Mouse (Mus musculus) CH12.LX (cell line): ENCODE data around the gene Slfn8. TPM values are rescaled to one million over a fixed set of nuclear protein-coding genes. Genes with fewer than 3 reads are reported as not detected.
"Not testable (repeated sequence)": the region's sequence is repeated elsewhere in the genome, so short reads cannot be mapped to it uniquely, and the experiment has no call there.

Experiments
- DNase-seq: peaks from one replicate; pipeline ENCODE4 v3.0.0-alpha.2; 2013; ENCODE audit errors: extremely low read depth
- H3K27ac ChIP-seq: 2 replicates; pipeline ENCODE4 v1.5.1; 2012; ENCODE audit warnings: low read depth, mild to moderate bottlenecking, control low read depth, moderate library complexity; ENCODE audit not compliant: insufficient read depth
- H3K27me3 ChIP-seq: replicated peaks from 2 replicates; pipeline ENCODE3; 2012; ENCODE audit warnings: inconsistent platforms
- H3K36me3 ChIP-seq, 2 experiments: replicated peaks in 1 of 2; 2 replicates each; pipeline versions ENCODE3 to v1.6.1; 2012; ENCODE audit warnings: inconsistent platforms in 1 of 2, low read length in 1 of 2, mild to moderate bottlenecking in 1 of 2, mixed read lengths in 1 of 2, moderate library complexity in 1 of 2; ENCODE audit not compliant: control insufficient read depth in 1 of 2, insufficient read depth in 1 of 2
- H3K4me1 ChIP-seq, 2 experiments: 2 replicates each; pipeline ENCODE4 v1.6.1; 2012; ENCODE audit warnings: inconsistent platforms in 1 of 2, moderate library complexity in 1 of 2; ENCODE audit not compliant: insufficient read depth in 2 of 2, control insufficient read depth in 1 of 2
- H3K4me2 ChIP-seq: 2 replicates; pipeline ENCODE4 v1.6.1; 2012; ENCODE audit warnings: low read depth, mild to moderate bottlenecking, control low read depth; ENCODE audit not compliant: poor library complexity, insufficient read depth, severe bottlenecking
- H3K4me3 ChIP-seq, 3 experiments: fragments of 150-350 bp in 1 of 3; sonication (generic) in 1 of 3; replicated peaks in 1 of 3; 2 replicates each; pipeline versions ENCODE3 to v1.5.1; 2011 to 2012; ENCODE audit warnings: low read depth in 2 of 3, low read length in 2 of 3, mild to moderate bottlenecking in 2 of 3, moderate library complexity in 2 of 3, control low read depth in 1 of 3, improper control_type of control experiment in 1 of 3, inconsistent platforms in 1 of 3, mixed read lengths in 1 of 3; ENCODE audit not compliant: poor library complexity in 1 of 3
- H3K79me2 ChIP-seq: replicated peaks from 2 replicates; pipeline ENCODE4 v1.6.1; 2012; ENCODE audit warnings: mild to moderate bottlenecking, moderate library complexity; ENCODE audit not compliant: control insufficient read depth, poor library complexity, insufficient read depth, severe bottlenecking; ENCODE audit errors: extremely low read depth
- H3K9ac ChIP-seq: 2 replicates; pipeline ENCODE4 v1.6.1; 2012; ENCODE audit warnings: low read depth, mild to moderate bottlenecking, control low read depth, moderate library complexity; ENCODE audit not compliant: insufficient read depth
- H3K9me3 ChIP-seq: replicated peaks from 2 replicates; pipeline ENCODE3; 2012; ENCODE audit warnings: low read length, inconsistent platforms, mixed read lengths
- E2F4 ChIP-seq: IDR thresholded peaks from 2 replicates; pipeline ENCODE4 v1.6.1; 2011; ENCODE audit warnings: low read depth, low read length, improper control_type of control experiment; ENCODE audit not compliant: insufficient replicate concordance
- ELF1 ChIP-seq: IDR thresholded peaks from 2 replicates; pipeline ENCODE4 v1.6.1; 2014; ENCODE audit warnings: low read depth, mild to moderate bottlenecking, inconsistent platforms, low read length, improper control_type of control experiment
- EP300 ChIP-seq: IDR thresholded peaks from 2 replicates; pipeline ENCODE4 v1.6.1; 2011; ENCODE audit warnings: low read length, improper control_type of control experiment
- JUND ChIP-seq: conservative IDR thresholded peaks from 2 replicates; pipeline ENCODE4 v1.6.1; 2011; ENCODE audit warnings: low read depth, low read length, improper control_type of control experiment
- MAZ ChIP-seq: IDR thresholded peaks from 2 replicates; pipeline ENCODE4 v1.6.1; 2012; ENCODE audit warnings: low read depth, mild to moderate bottlenecking, inconsistent platforms, low read length, improper control_type of control experiment, moderate library complexity
- MEF2A ChIP-seq: IDR thresholded peaks from 2 replicates; pipeline ENCODE4 v1.6.1; 2014; ENCODE audit warnings: low read depth, mild to moderate bottlenecking, inconsistent platforms, low read length, improper control_type of control experiment, borderline replicate concordance
- MYC ChIP-seq: IDR thresholded peaks from 2 replicates; pipeline ENCODE4 v1.6.1; 2011; ENCODE audit warnings: low read depth, mild to moderate bottlenecking, improper control_type of control experiment, low read length
- NRF1 ChIP-seq: IDR thresholded peaks from 2 replicates; pipeline ENCODE4 v1.6.1; 2014; ENCODE audit warnings: low read depth, mild to moderate bottlenecking, inconsistent platforms, low read length, improper control_type of control experiment, moderate library complexity
- PAX5 ChIP-seq: IDR thresholded peaks from 2 replicates; pipeline ENCODE4 v1.6.1; 2012; ENCODE audit warnings: low read length, inconsistent platforms, mixed read lengths
- POLR2A ChIP-seq: IDR thresholded peaks from 2 replicates; pipeline ENCODE4 v1.6.1; 2011; ENCODE audit warnings: low read depth, mild to moderate bottlenecking, improper control_type of control experiment, low read length
- POLR2AphosphoS2 ChIP-seq: IDR thresholded peaks from 2 replicates; pipeline ENCODE4 v1.6.1; 2011; ENCODE audit warnings: low read depth, low read length, improper control_type of control experiment
- RAD21 ChIP-seq: IDR thresholded peaks from 2 replicates; pipeline ENCODE4 v1.6.1; 2011; ENCODE audit warnings: low read depth, mild to moderate bottlenecking, low read length, improper control_type of control experiment, moderate library complexity
- RCOR1 ChIP-seq: conservative IDR thresholded peaks from 2 replicates; pipeline ENCODE4 v1.6.1; 2012; ENCODE audit warnings: low read depth, mild to moderate bottlenecking, inconsistent platforms, low read length, improper control_type of control experiment
- TCF12 ChIP-seq: IDR thresholded peaks from 2 replicates; pipeline ENCODE4 v1.6.1; 2014; ENCODE audit warnings: low read depth, mild to moderate bottlenecking, inconsistent platforms, low read length, improper control_type of control experiment
- USF1 ChIP-seq: IDR thresholded peaks from 2 replicates; pipeline ENCODE4 v1.6.1; 2014; ENCODE audit warnings: low read depth, mild to moderate bottlenecking, inconsistent platforms, low read length, improper control_type of control experiment
- ZC3H11A ChIP-seq: IDR thresholded peaks from 2 replicates; pipeline ENCODE4 v1.6.1; 2012; ENCODE audit warnings: low read depth, mild to moderate bottlenecking, inconsistent platforms, low read length, improper control_type of control experiment
- ZKSCAN1 ChIP-seq: IDR thresholded peaks from 2 replicates; pipeline ENCODE4 v1.6.1; 2012; ENCODE audit warnings: low read depth, inconsistent platforms, low read length, improper control_type of control experiment, borderline replicate concordance
- ZMIZ1 ChIP-seq: IDR thresholded peaks from 2 replicates; pipeline ENCODE4 v1.6.1; 2012; ENCODE audit warnings: low read depth, mild to moderate bottlenecking, inconsistent platforms, low read length, improper control_type of control experiment
- ZNF384 ChIP-seq: IDR thresholded peaks from 2 replicates; pipeline ENCODE4 v1.6.1; 2012; ENCODE audit warnings: low read depth, low read length, improper control_type of control experiment, inconsistent platforms
- dilution Hi-C: fragments of 300-500 bp; cut with MboI; formaldehyde crosslinking; loops from 2 replicates; pipeline ENCODE4 v1.14.3; 2020; ENCODE audit warnings: low sequenced_read_pairs; ENCODE audit not compliant: extremely low pct_unique_long_range_greater_than_20kb, extremely low pct_ligation_motif_present
- in situ Hi-C: fragments of 300-500 bp; cut with MboI; formaldehyde crosslinking; loops from 3 replicates; pipeline ENCODE4 v1.14.3; 2019; ENCODE audit warnings: low sequenced_read_pairs, low pct_ligation_motif_present, low pct_unique_long_range_greater_than_20kb, mixed read lengths
- polyA plus RNA-seq: library from polyadenylated mRNA; unstranded; fragments of >175 nt; gene quantifications from 2 replicates; pipeline ENCODE4 v1.2.1, GENCODE M21; 2012; ENCODE audit warnings: low read depth; ENCODE audit not compliant: insufficient read length
- total RNA-seq, 2 experiments: library from RNA; depleted of rRNA; stranded (reverse); fragments of 300-350 nt in 1 of 2; fragments of >200 nt in 1 of 2; gene quantifications; 2 replicates each; pipeline ENCODE4 v1.2.3; 2012 to 2014

Gene Slfn8
- total and polyA plus RNA-seq, 3 experiments = 3.4 to 6.3 (median 4.1) TPM

DNA sequence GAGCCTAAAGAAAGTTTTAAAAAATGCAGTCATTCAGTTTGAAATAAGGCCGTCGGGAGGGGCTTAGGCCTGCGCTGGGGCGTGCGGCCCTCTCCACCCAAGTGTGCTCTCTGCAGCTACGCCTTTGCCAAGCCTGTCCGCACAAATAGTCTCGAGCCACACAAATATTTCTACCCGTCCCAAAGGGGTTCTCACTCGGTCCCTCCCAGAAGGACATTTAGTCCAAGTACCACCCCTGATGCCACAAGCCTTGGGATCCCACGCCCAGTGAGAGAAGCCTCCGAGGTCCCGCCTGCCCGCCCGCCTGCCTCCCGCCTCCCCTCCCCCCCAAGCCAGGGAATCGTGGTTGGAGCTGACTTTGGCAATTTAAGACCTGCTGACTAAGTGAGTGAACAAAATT, 37.4 kb downstream of the Slfn8 start:
- Histone ChIP-seq H3K9me3 (peaks cover 12% of the 10 kb centered on the region), H3K4me1 (no peaks in the 10 kb centered on the region; a peak in 1 of 4 replicates), H3K9ac (no peak overlapping the region), H3K36me3 (peaks cover 22 to 46% of the 10 kb centered on the region in 2 experiments), H3K4me2 (no peak overlapping the region), H3K27me3 (no peaks in the 10 kb centered on the region), H3K4me3 (no peak overlapping the region)
- in situ Hi-C loops = no loop called here
- DNase-seq = no peak
- dilution Hi-C loops = no loop called here
- TF ChIP-seq MYC (no peak), NRF1 (no peak), EP300 (no peak), TCF12 (no peak), ZNF384 (no peak), ZMIZ1 (no peak), RAD21 (no peak), MAZ (no peak), PAX5 (no peak), RCOR1 (no peak), ELF1 (no peak), E2F4 (no peak), POLR2A (no peak), USF1 (no peak), JUND (no peak), ZC3H11A (no peak), POLR2AphosphoS2 (no peak), ZKSCAN1 (no peak), MEF2A (no peak)
- TF ChIP-seq, all 38 proteins: peak for 0
- Histone ChIP-seq H3K27ac (no peak overlapping the region), H3K79me2 (no peaks in the 10 kb centered on the region)

DNA sequence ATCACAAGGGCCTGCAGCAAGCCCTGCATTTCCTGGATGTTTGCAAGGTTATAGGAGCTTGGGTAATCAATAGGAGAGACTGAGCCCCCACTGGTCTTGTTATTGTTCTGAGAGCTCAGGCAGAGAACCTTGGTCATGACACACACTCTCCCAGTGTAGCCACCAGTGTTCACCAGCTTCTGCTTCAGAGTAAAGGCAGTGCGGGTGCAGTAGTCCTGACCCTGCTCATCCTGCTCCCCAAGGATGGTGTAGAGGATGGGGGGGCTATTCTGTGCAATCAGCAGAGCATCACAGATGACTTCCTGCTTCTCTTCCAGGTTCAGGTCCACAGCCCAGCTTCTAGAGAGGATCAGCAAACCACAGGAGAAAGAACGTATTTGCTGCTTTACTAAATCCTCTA, 38.2 kb downstream of the Slfn8 start:
- in situ Hi-C loops = not testable (repeated sequence)

More for the DNA sequence above, 38.2 kb downstream of the Slfn8 start:
- dilution Hi-C loops, H3K4me2 ChIP-seq, H3K79me2 ChIP-seq, H3K4me3 ChIP-seq, H3K9ac ChIP-seq, H3K27ac ChIP-seq, H3K27me3 ChIP-seq, H3K4me1 ChIP-seq, DNase-seq: not testable (repeated sequence)
- peaks cover 12% of the 10 kb centered on the region for H3K9me3 ChIP-seq
- peaks cover 22 to 46% of the 10 kb centered on the region in 2 experiments for H3K36me3 ChIP-seq
